Mouse (Mus musculus): Measurements from ENCODE around the gene Asah2. TPM values are rescaled to one million over a fixed set of nuclear protein-coding genes. Genes with fewer than 3 reads are reported as not detected.
A peak's percentile ranks its signal among the peaks of the same experiment; 100 is the strongest.

Asah2 gene
- total and polyA plus RNA-seq, 2 experiments from 2014 or later: 2.1 to 17.6 TPM

DNA sequence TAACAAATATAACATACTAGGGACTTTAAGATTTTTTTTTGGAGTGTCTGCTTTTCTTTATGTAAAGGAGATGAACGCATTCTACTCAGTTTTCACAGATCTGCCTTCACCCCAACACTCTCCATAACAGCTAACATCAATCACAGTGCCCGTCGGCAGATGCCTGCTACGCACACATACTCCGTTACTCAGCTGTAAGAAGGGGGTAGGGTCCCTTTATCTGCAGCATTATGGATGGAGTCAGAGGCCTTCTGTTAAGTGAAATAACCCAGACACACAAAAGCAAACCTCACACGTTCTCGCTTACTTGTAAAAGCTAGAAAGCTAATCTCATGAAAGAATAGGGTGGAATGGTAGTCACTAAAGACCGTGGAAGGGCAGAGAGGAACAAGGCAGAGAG lies 88.3 kb downstream of the Asah2 start:
- Histone ChIP-seq H3K36me3 (replicated peaks; ENCODE audit: control insufficient read depth, insufficient read depth, low read length) (peaks cover 15% of the 10 kb centered on the region; the same call in 1 of the 2 replicates), H3K4me2 (ENCODE audit: low read depth, low read length) (no peak overlapping the region), H3K9me3 (replicated peaks; ENCODE audit: control insufficient read depth, low read length) (no peaks in the 10 kb centered on the region), H3K4me1 (ENCODE audit: control insufficient read depth, insufficient read depth) (0 out of 2 replicates have a peak, but pooled peaks cover 8% of the 10 kb centered on the region), H3K9ac (replicated peaks; ENCODE audit: low read depth, low read length) (no peak overlapping the region), H3K27me3 (ENCODE audit: control insufficient read depth, insufficient read depth, low read length) (no peaks in the 10 kb centered on the region), H3K4me3 (ENCODE audit: low read depth, low read length) (no peak overlapping the region), H3K27ac (ENCODE audit: low read depth) (no peak overlapping the region)
- TF ChIP-seq EP300 (IDR thresholded peaks at IDR 0.05; ENCODE audit: low read depth): no peak
- TF ChIP-seq CTCF (IDR thresholded peaks at IDR 0.05; ENCODE audit: low read depth): no peak
- WGBS: 29% methylated on average over 8 of the region's 8 CpGs
- DNase-seq (ENCODE audit: low spot score): peak; percentile 12
- no peak for ATAC-seq (ENCODE audit: insufficient read depth, low read depth)

DNA sequence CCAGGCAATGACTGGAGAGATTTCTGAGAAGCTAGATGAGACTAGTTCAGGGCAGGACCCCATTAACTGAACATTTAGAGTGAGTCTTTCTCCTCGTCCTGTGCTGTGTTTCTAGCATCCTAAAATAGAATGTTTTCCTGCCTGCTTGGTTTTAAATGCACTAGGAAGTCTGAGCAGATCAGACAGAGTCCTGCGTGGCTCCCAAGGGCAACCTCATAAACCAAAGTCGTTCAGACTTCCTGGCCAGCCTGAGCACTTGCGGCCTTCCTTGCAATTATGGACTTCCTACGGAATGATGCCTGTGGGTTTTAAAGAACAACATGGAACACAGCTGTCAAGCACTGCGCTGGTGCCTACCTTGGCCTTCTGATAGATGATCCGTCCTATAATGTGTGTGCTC lies 89.4 kb downstream of the Asah2 start:
- H3K4me2 ChIP-seq (ENCODE audit: low read depth, low read length): no peak overlapping the region
- DNase-seq (ENCODE audit: low spot score) (no peak), ATAC-seq (ENCODE audit: insufficient read depth, low read depth) (peak; percentile 57)
- 0 out of 2 replicates have a peak, but pooled peaks cover 12% of the 10 kb centered on the region for H3K36me3 ChIP-seq (replicated peaks; ENCODE audit: control insufficient read depth, insufficient read depth, low read length)
- H3K4me3 ChIP-seq (ENCODE audit: low read depth, low read length): no peak overlapping the region
- 0 out of 2 replicates have a peak, but pooled peaks cover 8% of the 10 kb centered on the region for H3K4me1 ChIP-seq (ENCODE audit: control insufficient read depth, insufficient read depth)
- H3K27me3 ChIP-seq (ENCODE audit: control insufficient read depth, insufficient read depth, low read length): no peaks in the 10 kb centered on the region
- H3K9me3 ChIP-seq (replicated peaks; ENCODE audit: control insufficient read depth, low read length): no peaks in the 10 kb centered on the region
- TF ChIP-seq EP300 (IDR thresholded peaks at IDR 0.05; ENCODE audit: low read depth) (no peak), CTCF (IDR thresholded peaks at IDR 0.05; ENCODE audit: low read depth) (no peak)
- H3K9ac ChIP-seq (replicated peaks; ENCODE audit: low read depth, low read length): no peak overlapping the region
- H3K27ac ChIP-seq (ENCODE audit: low read depth): no peak overlapping the region
- 39% methylated on average over 7 of the region's 7 CpGs for WGBS

DNA sequence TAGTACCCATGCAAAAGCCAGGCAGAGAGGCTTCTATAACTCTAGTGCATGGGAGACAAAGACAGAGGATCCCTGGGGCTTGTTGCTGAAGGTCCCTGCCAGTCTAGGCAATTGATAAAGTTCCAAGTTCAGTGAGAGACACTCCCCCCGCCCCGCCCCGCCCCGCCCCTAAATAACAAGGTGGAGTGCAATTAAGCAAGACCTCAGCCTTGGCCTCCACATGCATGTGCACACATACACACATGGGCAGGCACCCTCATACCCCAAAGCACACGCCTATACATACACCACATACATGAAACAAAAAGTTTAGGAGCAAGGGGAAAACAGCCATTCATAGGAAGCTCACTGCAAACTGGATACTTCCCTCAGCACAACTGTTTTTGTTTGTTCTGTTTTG lies 90.0 kb downstream of the Asah2 start:
- H3K9ac ChIP-seq (replicated peaks; ENCODE audit: low read depth, low read length): no peak overlapping the region
- no peaks in the 10 kb centered on the region for H3K9me3 ChIP-seq (replicated peaks; ENCODE audit: control insufficient read depth, low read length)
- 88% methylated on average over 5 of the region's 5 CpGs for WGBS
- DNase-seq (ENCODE audit: low spot score) (no peak), ATAC-seq (ENCODE audit: insufficient read depth, low read depth) (no peak)
- H3K27me3 ChIP-seq (ENCODE audit: control insufficient read depth, insufficient read depth, low read length): no peaks in the 10 kb centered on the region
- no peak overlapping the region for H3K27ac ChIP-seq (ENCODE audit: low read depth)
- 0 out of 2 replicates have a peak, but pooled peaks cover 12% of the 10 kb centered on the region for H3K36me3 ChIP-seq (replicated peaks; ENCODE audit: control insufficient read depth, insufficient read depth, low read length)
- TF ChIP-seq CTCF (IDR thresholded peaks at IDR 0.05; ENCODE audit: low read depth) (no peak), EP300 (IDR thresholded peaks at IDR 0.05; ENCODE audit: low read depth) (no peak)
- 0 out of 2 replicates have a peak, but pooled peaks cover 8% of the 10 kb centered on the region for H3K4me1 ChIP-seq (ENCODE audit: control insufficient read depth, insufficient read depth)
- H3K4me2 ChIP-seq (ENCODE audit: low read depth, low read length): no peak overlapping the region
- no peak overlapping the region for H3K4me3 ChIP-seq (ENCODE audit: low read depth, low read length)

DNA sequence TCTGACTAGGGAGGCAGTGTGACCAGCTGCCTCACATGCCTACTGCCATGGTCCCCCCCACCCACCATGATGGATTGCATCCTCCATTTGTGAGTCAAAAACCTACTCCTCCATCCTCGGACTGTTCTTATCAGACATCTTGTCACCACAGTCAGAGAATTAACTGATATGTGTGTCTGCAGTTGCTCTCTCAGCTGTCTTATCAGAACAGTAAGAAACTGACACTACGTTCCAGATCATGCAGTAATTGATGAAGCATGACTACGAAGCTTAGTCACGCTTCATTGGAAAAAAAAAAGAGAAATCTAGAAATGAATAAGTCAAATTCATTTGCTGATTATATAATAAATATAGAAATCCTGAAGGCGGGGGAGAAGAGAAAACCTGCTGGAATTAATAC lies 105.4 kb downstream of the Asah2 start:
- no peak overlapping the region for H3K4me3 ChIP-seq (ENCODE audit: low read depth, low read length)
- TF ChIP-seq EP300 (IDR thresholded peaks at IDR 0.05; ENCODE audit: low read depth): no peak
- TF ChIP-seq CTCF (IDR thresholded peaks at IDR 0.05; ENCODE audit: low read depth): no peak
- peaks cover 20% of the 10 kb centered on the region; the same call in 1 of the 2 replicates for H3K36me3 ChIP-seq (replicated peaks; ENCODE audit: control insufficient read depth, insufficient read depth, low read length)
- DNase-seq (ENCODE audit: low spot score): no peak
- no peak overlapping the region for H3K4me2 ChIP-seq (ENCODE audit: low read depth, low read length)
- H3K9me3 ChIP-seq (replicated peaks; ENCODE audit: control insufficient read depth, low read length): no peaks in the 10 kb centered on the region
- H3K27me3 ChIP-seq (ENCODE audit: control insufficient read depth, insufficient read depth, low read length): no peaks in the 10 kb centered on the region
- no peak for ATAC-seq (ENCODE audit: insufficient read depth, low read depth)
- H3K9ac ChIP-seq (replicated peaks; ENCODE audit: low read depth, low read length): no peak overlapping the region
- 56% methylated on average over 5 of the region's 5 CpGs for WGBS
- H3K27ac ChIP-seq (ENCODE audit: low read depth): no peak overlapping the region
- H3K4me1 ChIP-seq (ENCODE audit: control insufficient read depth, insufficient read depth): no peaks in the 10 kb centered on the region

DNA sequence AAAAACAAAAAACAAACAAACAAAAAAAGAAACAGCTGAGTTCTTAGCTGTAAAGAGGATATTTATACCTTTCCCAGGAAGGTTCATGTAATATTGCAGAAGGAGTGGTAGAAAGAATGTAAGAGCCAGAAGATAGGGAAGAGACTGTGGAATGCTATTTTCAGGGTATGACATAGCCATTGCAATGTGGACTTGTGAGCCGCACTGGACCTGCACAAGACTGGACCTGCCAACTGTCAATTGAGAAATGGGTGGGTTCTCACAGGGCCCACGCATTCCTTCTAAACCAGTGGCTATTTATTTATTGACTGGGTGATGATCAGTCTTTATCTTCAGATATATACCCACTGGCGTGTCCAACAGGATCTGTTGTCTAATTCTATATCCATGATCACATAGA lies 111.1 kb downstream of the Asah2 start:
- TF ChIP-seq CTCF (IDR thresholded peaks at IDR 0.05; ENCODE audit: low read depth) (no peak), EP300 (IDR thresholded peaks at IDR 0.05; ENCODE audit: low read depth) (no peak)
- no peak overlapping the region for H3K27ac ChIP-seq (ENCODE audit: low read depth)
- ATAC-seq (ENCODE audit: insufficient read depth, low read depth) (peak; percentile 75), DNase-seq (ENCODE audit: low spot score) (peak; percentile 51)
- H3K9ac ChIP-seq (replicated peaks; ENCODE audit: low read depth, low read length): no peak overlapping the region
- no peaks in the 10 kb centered on the region for H3K4me1 ChIP-seq (ENCODE audit: control insufficient read depth, insufficient read depth)
- H3K4me2 ChIP-seq (ENCODE audit: low read depth, low read length): no peak overlapping the region
- no peaks in the 10 kb centered on the region for H3K27me3 ChIP-seq (ENCODE audit: control insufficient read depth, insufficient read depth, low read length)
- no peaks in the 10 kb centered on the region for H3K9me3 ChIP-seq (replicated peaks; ENCODE audit: control insufficient read depth, low read length)
- WGBS: 49% methylated on average over 3 of the region's 3 CpGs
- no peak overlapping the region for H3K4me3 ChIP-seq (ENCODE audit: low read depth, low read length)
- H3K36me3 ChIP-seq (replicated peaks; ENCODE audit: control insufficient read depth, insufficient read depth, low read length): 0 out of 2 replicates have a peak, but pooled peaks cover 6% of the 10 kb centered on the region

DNA sequence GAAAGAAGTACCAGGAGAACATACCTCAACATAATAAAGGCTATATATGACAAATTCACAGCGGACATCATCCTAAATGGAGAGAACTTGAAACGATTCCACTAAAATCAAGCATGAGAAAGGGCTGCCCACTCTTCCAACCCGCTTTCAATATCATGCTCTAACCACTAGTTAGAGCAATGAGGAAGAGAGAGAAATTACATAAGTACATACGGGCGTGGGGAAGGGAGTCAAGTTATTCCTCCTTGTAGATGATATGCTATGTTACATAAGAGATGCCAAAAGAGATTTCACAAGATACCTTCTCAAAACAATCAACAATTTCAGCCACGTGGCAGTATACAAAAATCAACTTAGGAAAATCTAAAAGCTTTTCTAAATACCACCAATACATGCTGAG lies 117.0 kb downstream of the Asah2 start:
- WGBS: 90% methylated on average over 6 of the region's 6 CpGs
- Histone ChIP-seq H3K9ac (replicated peaks; ENCODE audit: low read depth, low read length) (no peak overlapping the region), H3K36me3 (replicated peaks; ENCODE audit: control insufficient read depth, insufficient read depth, low read length) (0 out of 2 replicates have a peak, but pooled peaks cover 6% of the 10 kb centered on the region), H3K9me3 (replicated peaks; ENCODE audit: control insufficient read depth, low read length) (no peaks in the 10 kb centered on the region), H3K27me3 (ENCODE audit: control insufficient read depth, insufficient read depth, low read length) (no peaks in the 10 kb centered on the region), H3K4me3 (ENCODE audit: low read depth, low read length) (no peak overlapping the region), H3K4me2 (ENCODE audit: low read depth, low read length) (no peak overlapping the region), H3K4me1 (ENCODE audit: control insufficient read depth, insufficient read depth) (no peaks in the 10 kb centered on the region), H3K27ac (ENCODE audit: low read depth) (no peak overlapping the region)
- ATAC-seq (ENCODE audit: insufficient read depth, low read depth) (no peak), DNase-seq (ENCODE audit: low spot score) (no peak)
- TF ChIP-seq CTCF (IDR thresholded peaks at IDR 0.05; ENCODE audit: low read depth) (no peak), EP300 (IDR thresholded peaks at IDR 0.05; ENCODE audit: low read depth) (no peak)

Measured in heart, postnatal 0 days (tissue).